Mouse (Mus musculus) heart, adult 2 months (tissue): ENCODE data around the gene Lbx1.

Experiments used
- EP300 ChIP-seq: fragments of 200-500 bp; IDR thresholded peaks from 2 replicates; pipeline ENCODE4 v1.6.1; 2011; ENCODE audit warnings: low read depth, low read length, control low read depth; ENCODE audit not compliant: insufficient read depth
- POLR2A ChIP-seq: fragments of 200-500 bp; IDR thresholded peaks from 2 replicates; pipeline ENCODE4 v1.6.1; 2011; ENCODE audit warnings: mild to moderate bottlenecking, low read depth, low read length, control low read depth; ENCODE audit not compliant: insufficient read depth

- TF ChIP-seq POLR2A (no peak), EP300 (no peak)
These were observed 25.7 kb downstream of the Lbx1 start for GRCm38 (mm10) chr19:45209776-45210422.
